Mouse (Mus musculus) left cerebral cortex, adult 8-10 months (tissue): Measurements from ENCODE around the gene Bcl11b. TPM values are rescaled to one million over a fixed set of nuclear protein-coding genes. Genes with fewer than 3 reads are reported as not detected.

ENCODE experiments used
- DNase-seq, 2 experiments: peaks; one replicate each; pipeline ENCODE4 v3.0.0; 2022; ENCODE audit warnings: low spot score in 2 of 2
- total RNA-seq, 4 experiments: library from RNA; stranded (reverse); gene quantifications; 2 replicates each; pipeline ENCODE4 v1.2.4; 2022

The Bcl11b gene
- total RNA-seq, result 100 to 1,000 TPM in 2 of 4 experiments, 10 to 100 TPM in 2; 82.0 to 102 (median 95.3) TPM

DNA sequence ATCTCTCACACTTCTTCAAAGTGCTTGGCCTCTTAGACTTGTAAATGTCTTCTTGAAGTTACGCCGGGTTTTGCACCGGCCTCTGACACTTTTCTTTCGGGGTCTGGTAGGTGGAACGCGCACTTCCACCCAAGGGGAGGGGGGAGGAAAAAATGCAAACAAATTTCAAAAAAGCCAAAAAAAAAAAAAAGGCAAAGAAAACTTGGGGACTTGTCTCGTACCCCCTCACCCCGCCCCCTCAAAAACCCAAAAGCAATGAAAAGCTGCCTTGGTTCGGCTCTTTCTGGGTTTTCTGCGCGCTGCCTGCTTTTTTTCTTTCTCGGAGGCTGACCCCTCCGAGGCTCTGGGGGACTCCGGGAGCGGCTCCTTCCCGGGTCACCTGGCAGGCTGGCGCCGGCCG, at the start of gene Bcl11b:
Gene Bcl11b (minus strand): TSS at position 120 of the 400 bp plus-strand sequence.
- DNase-seq, result no peak

DNA sequence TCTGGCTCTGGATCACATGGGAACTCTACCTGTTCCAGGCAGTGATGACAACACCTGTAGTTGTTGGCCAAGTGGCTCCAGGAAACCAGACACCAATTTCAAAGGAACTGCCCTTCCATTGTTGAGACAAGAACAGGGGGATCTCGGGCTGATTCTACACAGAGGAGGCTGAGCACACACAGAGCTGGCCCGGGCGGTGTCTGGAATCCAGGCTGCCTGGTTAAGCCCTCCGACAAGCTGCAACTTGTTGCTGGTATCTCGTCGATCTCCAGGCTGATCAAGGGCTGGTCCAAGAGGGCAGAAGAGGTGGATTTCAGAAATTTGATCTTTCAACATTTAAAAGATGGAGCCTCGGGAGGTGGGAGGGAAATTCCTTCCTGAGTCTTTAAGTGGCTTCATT, 47.6 kb upstream of the Bcl11b start:
- no peak for DNase-seq

DNA sequence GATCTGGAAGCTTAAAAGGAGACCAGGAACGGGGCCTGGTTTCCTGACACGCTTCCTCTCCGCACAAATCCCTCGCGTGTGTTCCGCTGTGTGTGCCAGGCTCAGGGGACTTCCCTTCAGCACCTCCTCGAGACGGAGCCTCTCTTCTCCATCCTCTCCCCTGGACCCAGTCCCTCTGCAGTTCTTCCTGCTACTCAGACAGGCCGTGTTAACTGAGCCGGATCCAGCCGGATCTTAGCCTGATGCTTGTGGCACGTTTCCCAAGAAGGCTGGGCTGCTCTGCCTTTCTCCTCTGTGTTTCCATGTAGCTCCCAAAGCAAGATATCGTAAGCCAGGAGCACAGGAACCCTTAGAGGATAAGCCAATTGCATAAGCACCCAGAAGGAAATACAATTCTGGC, 46.2 kb upstream of the Bcl11b start:
- no peak for DNase-seq

DNA sequence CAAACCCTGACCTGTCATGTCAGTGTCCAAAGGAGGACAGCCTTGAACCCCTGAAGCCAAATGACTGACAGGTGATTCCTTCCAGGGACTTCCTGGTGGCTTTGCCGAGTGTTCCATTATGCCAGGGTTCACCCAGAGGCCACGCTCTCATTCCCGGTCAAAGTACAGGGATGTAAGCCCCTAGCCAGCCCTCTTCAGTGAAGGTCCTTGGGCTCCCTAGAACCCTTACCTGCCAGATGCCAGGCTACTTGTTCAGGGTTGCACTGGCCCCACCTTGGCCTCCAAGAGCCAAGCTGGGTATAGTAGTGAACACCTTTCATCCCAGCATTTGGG, 38.8 kb upstream of the Bcl11b start:
- DNase-seq, result no peak

DNA sequence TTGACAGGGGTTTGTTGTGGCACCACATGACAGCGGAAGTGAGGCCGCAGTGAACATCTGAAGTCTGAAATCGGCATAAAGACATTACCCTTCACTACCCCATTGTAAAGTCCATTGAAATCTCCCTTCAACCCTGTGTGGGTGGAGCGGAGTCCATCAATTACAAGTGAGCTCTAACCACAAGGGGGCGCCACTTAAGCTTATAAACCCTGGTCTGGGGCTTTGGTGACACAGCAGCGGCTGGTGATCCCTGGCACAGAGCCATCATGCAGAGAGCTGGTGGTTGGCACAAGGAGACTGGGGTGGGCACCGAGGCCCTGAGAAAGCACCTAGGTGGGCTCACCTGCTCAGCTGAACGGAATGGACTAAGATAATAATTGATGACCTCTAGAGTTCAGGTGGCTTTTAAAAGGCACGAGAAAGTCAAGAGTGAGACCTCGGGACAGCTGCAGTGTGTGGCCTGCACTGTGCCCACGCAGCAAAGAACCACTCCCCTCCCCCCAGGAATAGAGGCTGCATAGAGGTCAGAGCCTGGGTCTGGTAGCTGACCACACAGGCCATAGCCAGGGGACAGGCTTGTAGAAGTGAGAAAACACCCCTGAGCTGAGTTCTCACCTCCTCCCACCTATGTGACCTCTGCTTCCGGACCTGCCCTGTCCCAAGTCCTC, 38.3 kb upstream of the Bcl11b start:
- peak; percentile 30 to 47 for DNase-seq

DNA sequence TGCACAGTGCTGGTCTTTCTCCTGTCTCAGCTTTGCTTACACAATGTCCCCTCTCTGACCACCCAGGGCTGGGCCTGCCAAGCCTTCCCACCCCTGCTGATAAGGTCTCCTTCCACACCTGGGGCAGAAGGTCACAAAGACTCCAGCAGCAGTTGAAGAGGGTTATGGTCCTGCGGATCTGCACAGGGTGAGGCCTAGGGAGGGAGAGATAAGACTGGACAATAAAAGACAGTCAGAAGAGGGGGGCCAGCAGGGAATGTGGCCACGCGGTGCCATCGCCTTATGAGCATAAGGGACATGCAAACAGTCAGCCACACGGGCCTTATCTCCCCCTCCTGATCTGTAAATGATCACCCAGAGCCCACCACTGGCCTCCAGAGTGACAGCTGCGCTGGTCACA, 34.0 kb upstream of the Bcl11b start:
- DNase-seq, result no peak

DNA sequence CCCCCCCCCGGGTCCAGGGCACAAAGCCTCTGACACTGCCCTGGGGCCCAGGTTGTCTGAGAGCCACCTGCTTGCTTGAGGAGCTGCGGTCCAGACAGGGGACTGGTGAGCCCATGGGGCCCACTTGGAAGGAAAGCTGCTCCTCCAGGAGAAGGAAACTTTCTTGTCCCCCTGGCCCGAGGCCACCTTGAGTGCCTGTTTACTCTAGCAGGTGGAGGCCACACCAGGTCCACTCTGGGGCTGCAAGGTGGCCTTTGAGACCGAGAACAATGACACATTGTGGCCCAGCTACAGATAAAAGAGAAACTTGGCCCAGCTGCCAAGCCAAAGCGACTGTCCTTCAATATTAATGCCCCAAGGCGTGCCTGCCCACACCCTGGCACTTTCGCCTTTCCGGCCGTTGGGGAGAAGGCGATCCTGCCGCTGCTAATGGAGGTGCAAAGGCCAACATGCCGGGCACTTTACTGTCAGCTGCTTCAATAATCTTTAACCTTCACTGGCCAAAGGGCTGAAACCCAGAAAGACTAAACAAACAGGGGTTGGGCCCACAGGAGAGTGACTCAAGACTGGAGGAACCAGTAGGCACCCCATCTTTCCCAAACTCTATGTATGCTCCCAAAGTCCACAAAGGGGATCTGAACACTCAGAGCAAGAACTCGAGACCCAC, 32.1 kb upstream of the Bcl11b start:
- no peak for DNase-seq

DNA sequence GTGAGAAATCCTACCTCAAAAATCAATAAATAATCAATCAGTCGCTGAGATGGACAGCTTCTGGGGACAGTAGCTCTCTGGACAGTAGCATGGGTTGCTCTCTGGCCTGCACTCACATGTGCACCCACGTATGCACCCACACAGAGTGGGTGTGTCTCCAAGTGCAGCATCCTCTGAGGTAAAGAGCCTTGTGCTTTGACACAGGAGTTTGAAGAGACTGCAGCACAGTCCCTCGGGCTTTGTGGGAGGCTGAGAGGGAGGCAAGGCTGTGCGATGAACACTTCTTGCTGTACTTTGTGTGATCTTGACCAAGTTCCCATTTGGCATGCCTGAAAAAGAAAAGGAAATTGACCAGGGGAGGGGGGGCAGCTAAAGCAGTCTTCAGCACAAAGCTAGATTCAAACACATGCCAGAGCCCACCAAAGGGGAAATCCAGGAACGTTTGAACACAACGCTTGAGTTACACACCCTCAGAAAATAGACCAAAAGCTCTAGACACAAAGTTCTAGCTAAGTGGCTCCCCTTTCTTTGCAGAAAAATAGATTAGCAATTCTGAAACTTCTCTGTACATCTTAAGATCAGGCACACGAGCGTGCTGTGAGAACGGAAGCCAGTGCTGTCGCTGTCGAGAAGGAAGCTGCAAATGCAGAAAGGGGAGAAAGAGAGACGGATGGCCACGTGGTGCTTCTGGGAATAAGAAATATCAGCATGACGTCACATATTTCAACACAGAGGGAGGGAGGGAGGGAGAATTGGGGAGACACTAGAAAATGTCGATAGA, 19.6 kb upstream of the Bcl11b start:
- DNase-seq, result no peak

DNA sequence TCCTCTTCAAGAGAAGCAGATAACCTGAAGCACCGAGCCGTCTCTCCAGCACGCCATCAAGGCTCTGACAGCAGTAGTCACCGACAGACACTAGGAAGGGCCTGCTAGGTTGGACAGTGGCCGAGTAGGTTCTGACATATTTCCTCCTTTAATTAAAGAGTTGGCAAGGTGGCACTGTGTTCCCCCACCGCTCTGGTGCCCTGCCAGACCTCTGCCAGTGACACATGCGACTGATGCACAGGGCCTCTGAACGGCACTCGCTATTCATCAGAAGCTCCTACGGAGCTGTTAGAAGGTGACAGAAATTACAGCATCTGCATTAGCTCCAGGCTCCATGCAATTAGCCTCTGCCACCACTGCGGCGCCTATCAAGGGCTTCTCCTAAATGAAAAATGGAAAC, 8.6 kb upstream of the Bcl11b start:
- no peak for DNase-seq

DNA sequence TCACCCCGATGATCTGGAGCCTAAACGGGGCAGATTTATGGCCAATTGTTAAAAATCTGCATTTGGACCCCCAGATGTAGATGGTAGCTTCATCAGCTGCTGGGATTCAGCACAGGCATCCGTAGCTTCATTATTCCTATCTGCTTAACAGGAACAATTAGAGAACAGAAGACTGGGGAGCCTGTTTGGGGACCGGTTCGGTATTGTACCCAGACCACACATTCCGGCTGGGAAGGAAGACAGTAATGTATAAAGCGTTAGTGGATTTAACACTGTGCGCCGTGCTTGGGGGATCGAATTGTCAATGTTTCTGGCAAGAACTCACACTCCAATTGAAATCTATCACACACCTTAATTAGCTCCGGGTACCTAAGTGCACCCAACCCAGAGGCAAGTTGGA, 6.9 kb upstream of the Bcl11b start:
- DNase-seq, result no peak

DNA sequence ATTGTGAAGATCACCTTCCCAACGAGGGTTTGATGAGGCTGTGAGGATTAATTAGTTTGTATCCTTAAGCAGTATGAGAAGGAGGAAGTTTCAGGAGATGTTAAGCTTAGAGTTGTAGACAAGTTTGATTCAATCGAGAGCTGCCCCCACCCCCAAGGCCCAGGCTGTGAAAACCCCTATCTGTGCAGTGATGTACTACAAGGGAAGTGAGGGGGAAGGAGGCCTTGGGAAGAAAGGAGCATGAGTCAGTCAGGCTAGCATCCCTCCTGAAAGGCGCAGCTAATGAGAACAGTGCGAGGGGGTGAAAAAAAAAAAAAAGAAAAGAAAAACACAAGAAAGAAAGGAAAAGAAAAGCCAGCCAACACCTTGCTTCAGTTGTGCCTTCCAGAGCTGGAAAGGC, 5.8 kb upstream of the Bcl11b start:
- no peak for DNase-seq

DNA sequence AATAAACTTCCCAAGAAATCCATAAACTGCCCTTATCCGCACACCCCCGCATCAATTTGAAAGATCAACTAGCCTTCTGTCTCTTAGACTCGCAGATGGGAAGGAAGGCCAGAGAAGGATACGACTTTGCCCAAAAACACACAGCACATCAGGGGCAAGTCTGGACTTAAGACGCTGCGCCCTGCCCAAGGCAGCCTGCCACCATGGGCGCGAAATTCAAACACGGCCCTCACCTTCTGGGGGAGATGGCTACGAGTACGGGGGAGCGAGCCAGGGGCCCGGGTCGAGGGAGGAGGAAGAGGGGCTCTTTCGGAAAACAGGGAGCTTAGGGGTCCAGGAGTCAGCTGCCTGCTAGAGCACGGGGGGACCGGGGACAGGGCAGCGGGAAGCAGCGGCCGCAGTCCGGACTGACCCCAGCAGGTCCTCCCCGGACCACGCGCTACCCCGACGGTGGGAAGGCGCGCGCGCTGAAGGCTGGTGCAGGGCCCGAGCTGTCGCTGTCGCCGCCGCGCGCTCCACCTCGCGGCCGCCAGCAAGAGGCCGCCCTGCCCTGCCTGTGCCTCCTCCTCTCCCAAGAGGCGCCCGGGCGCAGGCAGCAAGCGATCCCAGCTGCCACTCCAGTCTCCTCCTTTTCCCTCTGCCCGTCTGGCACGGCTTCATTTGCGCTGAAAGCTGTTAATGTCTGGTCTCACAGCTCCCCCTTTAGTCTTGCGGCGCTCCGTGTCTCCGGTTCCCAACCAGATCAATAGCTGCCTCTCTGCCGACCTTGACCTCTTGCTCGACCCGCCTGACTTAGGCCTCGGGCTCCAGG, 2.6 kb upstream of the Bcl11b start:
- peak in 1 of 2 experiments; percentile 66 for DNase-seq

DNA sequence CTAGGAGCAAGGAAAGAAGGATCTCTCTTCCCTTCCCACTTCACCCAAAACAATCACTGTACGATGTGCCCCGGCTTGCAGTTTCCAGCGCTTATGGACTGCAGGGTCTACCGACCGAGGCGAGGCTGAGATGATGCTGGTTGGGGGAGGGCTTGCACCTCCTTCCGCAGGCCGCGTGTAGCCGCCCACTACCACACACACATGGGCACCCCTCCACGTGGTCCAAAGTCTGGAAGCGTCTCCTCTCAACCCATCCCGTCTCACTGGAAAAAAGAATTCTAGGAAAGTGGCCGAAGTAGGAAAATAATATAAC, 2.0 kb upstream of the Bcl11b start:
- DNase-seq, result no peak

DNA sequence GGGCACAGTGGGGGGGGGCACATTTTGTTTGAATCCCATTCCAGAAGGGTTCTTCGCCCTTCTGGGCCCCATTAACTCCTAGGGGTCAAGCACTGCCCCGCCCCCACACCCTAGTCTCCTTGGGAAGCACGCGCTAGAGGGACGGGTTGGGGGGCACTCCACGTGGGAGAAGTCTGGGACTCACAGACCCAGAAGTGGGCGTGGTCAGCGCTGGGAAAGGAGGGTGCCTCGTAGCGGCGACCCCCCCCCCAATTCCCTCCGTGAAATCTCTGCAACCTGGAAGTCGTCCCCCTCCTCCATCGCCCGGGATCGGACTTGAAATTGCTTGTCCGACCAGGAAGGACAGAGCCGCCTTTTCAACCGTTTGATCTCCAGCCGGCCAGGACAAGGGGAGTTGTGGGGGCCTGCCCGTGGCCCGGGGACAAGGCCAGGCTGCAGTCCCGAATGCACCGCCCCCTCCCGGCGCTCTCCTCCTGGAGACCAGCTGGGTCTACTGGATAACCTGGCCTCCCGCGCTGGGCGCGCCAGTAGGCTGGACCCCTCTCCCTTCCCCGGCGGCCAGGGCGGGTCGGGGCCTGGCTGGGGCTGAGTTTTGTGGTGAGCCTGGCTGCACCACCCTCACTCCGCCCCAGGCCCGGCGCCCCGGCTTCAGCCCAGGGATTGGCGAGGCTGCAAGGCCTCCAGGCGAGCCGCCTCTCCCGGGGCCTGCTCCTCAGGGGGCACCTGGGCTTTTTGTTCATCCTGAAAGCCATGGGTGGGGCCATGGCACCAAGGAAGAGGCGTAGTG, 1.5 kb upstream of the Bcl11b start:
- no peak for DNase-seq

DNA sequence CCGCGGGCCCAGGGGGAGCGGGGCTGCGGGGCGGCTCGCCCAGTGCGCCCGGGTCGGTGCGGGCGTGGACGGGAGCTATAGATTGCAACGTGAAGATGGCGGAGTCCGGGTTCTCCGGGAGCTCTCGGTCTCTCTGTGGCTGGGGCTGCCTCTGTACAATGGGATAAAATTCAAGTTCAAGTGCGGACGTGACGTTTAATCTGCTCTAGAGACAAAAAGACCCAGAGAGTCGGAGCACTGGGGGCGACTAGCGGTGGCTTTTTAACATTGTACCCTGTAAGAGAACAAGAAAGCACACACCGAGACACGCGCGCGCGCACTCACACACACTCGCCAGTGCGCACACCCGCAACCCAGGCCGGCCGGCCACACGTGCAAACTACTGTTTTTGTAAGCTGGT, 526 bp upstream of the Bcl11b start:
- DNase-seq, result peak in 1 of 2 experiments; percentile 77

DNA sequence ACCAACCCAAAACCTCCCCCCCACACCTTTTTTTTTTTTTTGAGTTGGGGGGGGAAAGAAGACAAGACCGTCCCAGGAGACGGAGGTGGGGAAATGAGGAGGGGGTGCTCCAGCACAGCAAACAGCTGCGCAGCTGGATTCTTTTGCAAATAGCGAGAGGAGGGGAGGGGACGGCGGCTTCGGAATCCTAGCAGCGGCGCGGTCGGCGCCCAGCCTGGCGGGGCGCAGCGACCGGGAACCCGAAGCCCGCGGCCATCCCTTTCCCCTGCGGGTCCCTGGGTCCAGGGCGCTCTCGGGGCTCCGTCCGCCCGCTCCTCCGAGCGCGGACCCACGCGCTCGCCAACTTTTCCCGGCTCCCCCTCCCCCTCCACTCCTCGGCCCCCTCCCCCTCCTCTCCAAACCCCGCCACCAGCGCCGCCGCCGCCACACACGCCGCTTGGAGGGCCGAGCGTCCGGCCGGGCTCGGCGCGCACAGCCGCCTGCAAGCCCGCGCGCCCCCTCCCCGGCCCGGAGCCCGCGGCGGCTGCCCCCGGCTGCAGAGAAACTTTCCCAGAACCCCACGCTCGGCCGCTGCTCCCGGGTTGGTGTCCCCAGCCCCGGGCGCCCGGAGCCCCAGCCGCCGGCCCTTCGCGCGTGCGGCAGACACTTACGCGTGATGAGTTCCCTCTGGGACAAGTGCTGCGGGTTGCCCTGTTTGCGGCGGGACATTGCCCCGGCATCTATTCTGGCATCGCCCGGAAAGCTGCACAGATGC, 789 bp downstream of the Bcl11b start:
- DNase-seq, result no peak

DNA sequence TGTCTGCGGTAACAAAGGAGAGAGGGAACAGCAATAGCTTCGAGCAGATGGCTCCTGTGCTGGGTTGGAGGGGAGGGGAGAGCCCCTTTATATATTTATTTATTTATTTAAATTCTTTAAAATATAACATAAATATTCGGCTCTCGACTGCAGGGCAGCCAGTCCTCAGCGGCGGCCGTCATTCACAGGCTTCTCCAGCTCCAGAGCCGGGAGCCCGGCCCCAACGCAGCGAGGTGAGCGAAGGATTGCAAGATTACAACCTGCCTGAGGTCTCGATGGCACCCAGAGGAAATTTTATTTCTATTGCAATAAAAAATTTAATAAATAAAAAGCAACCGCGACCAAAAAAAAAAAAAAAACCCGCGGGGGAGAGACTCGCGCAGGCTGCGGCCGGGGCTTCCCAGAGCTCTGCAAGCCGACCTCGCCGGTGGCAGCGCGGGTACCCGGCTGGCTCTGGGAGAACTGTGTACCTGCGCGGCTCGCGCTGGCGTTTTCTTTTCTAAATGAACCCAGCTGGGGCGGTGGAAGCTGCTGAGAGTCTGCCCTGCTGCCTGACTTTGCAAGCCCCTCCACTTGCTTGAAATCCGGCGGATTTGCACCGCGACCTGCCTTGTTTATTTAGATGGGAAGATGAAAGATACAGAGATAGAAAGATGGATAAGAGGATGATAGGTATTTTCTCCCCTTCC, 1.6 kb downstream of the Bcl11b start:
- DNase-seq, result no peak

DNA sequence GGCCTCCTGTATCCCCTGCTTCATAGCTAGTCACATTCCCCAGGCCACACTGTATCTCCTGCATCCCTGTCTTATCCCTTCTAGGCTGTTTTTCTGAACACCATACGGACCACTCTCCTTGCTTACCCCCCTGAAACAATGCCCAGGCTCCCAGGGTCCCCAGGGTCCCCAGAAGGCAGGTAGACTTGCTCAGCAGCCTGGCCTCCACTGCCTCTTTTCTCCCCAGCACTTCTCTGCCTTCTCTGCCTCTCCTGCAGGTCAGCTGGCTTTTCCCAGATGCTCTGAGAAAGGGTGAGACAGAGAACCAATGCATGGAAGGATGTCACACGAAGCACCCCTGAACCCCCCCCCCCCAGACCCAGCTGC, 2.7 kb downstream of the Bcl11b start:
- no peak for DNase-seq

DNA sequence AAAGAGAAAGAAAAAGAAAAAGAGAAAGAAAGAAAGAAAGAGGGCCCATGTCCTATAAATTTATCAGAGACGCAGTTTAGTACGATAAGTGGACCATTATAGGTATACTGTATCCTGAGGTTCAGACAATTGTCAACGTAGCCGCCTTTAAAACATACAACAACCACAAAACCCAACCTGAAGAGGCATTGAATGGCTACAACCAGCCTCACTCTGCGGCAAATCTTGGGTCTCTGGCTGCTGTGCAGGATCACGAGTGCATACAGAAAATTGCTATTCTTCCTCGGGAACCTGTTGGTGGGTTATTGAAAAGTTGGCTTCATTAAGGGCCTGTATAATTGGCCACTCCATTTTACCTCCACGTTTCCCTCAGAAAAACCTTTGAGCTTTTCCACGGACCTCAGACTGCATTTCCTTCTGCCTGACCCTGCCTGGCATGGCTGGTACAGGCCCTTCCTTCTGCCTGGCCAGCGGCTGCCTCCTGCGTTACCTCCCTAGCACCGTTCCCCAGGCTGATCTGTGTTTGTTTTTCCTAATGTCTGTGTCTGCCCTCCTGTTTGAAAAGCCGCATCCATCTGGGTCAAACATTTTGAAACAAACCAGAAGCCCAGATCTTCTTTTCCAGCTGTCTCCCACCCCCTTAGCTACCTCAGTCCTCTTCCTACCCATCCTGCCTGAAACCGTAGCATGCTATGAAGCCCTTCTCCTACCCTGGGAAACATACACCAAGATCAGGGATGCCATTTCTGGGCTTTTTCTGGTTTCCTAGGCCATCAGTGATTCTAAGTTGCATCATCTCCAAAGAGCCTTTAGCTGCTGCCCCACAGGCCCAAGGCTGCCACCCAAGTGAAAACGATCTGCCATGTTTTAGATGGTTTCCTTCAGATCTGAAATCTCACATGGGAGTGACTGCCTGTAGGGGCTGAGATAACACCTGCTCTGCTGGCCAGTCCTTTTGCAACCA, 3.4 kb downstream of the Bcl11b start:
- no peak for DNase-seq
